Mouse (Mus musculus) right cerebral cortex, adult 18-20 months (tissue): ENCODE measurements at regions not wholly inside any gene's neighbourhood (a gene's known extent, or its start where the extent isn't known, plus 50 kb on each side); places are given as distances from the start of the nearest gene placed in this dataset.

Experiments
- DNase-seq: peaks from one replicate; pipeline ENCODE4 v3.0.0; 2022; ENCODE audit warnings: mixed read lengths

- no peak for DNase-seq
Measured at GRCm38 (mm10) chr9:85136715-85137582, 175.6 kb upstream of the Gm11114 start.

- no peak for DNase-seq
Measured at GRCm38 (mm10) chr9:85139891-85140290, 172.7 kb upstream of the Gm11114 start.

GRCm38 (mm10) chr9:85144363-85144762 lies 168.2 kb upstream of the Gm11114 start:
- no peak for DNase-seq

- no peak for DNase-seq
Measured at GRCm38 (mm10) chr9:85165632-85166031, 146.9 kb upstream of the Gm11114 start.

GRCm38 (mm10) chr9:85167243-85167642 lies 145.3 kb upstream of the Gm11114 start:
- DNase-seq = no peak

GRCm38 (mm10) chr9:85174431-85174830 lies 138.1 kb upstream of the Gm11114 start:
- no peak for DNase-seq

GRCm38 (mm10) chr9:85201202-85201601 lies 111.4 kb upstream of the Gm11114 start:
- DNase-seq = no peak

- no peak for DNase-seq
Measured at GRCm38 (mm10) chr9:85224870-85225269, 87.7 kb upstream of the Gm11114 start.
